Mouse (Mus musculus) lung, postnatal 0 days (tissue): ENCODE measurements around the gene Pi4ka.

Experiments used
- CTCF ChIP-seq: IDR thresholded peaks from 2 replicates; pipeline ENCODE4 v1.5.1; 2016; ENCODE audit warnings: antibody characterized with exemption, mild to moderate bottlenecking
- EP300 ChIP-seq: IDR thresholded peaks from 2 replicates; pipeline ENCODE4 v1.6.1; 2016; ENCODE audit warnings: antibody characterized with exemption, mild to moderate bottlenecking, control low read depth

DNA sequence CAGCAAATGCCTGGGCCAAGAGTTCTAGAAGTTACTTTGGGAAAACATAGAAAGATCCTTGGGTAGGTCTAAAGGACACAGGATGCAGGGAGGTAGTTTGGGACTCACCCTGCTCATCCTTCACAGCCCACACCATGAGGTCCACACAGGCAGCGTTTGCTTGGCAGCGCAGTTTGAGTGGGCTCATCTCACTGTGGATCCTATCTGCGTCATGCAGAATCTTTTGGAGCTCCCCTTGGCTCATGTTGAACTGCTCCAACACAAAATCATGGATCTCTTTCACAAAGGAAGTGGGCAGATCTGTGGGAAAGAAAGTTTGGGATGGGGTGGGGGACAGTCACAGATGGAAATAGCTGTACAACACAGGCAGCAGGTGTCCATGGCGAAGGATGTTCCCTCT lies 47.3 kb downstream of the Pi4ka start:
- TF ChIP-seq CTCF = no peak
- no peak for TF ChIP-seq EP300
